Mouse (Mus musculus) liver (tissue): Measurements from ENCODE around the gene Prtg.
A peak's percentile ranks its signal among the peaks of the same experiment; 100 is the strongest.

ENCODE experiments used
- DNase-seq: peaks from one replicate; pipeline ENCODE4 v3.0.0-alpha.2; 2020; ENCODE audit warnings: mixed read lengths

Gene Prtg

GRCm38 (mm10) chr9:72863773-72864172 is 57.1 kb downstream of the Prtg start:
- no peak for DNase-seq

GRCm38 (mm10) chr9:72867434-72867833 is 60.8 kb downstream of the Prtg start:
- DNase-seq, result no peak

GRCm38 (mm10) chr9:72868774-72869173 is 62.1 kb downstream of the Prtg start:
- no peak for DNase-seq

GRCm38 (mm10) chr9:72871506-72872297 is 65.0 kb downstream of the Prtg start:
- DNase-seq, result no peak

- no peak for DNase-seq
Observed at GRCm38 (mm10) chr9:72872298-72873130, 65.8 kb downstream of the Prtg start.

- no peak for DNase-seq
Observed at GRCm38 (mm10) chr9:72875878-72876277, 69.2 kb downstream of the Prtg start.

- peak; percentile 10 for DNase-seq
Observed at GRCm38 (mm10) chr9:72877905-72878304, 71.2 kb downstream of the Prtg start.

- DNase-seq, result no peak
Observed at GRCm38 (mm10) chr9:72878656-72879055, 72.0 kb downstream of the Prtg start.

GRCm38 (mm10) chr9:72879601-72880000 is 72.9 kb downstream of the Prtg start:
- no peak for DNase-seq

- peak; percentile 24 for DNase-seq
Observed at GRCm38 (mm10) chr9:72880225-72880960, 73.7 kb downstream of the Prtg start.

GRCm38 (mm10) chr9:72881026-72881768 is 74.5 kb downstream of the Prtg start:
- DNase-seq, result peak; percentile 12

GRCm38 (mm10) chr9:72883940-72884339 is 77.3 kb downstream of the Prtg start:
- peak; percentile 52 for DNase-seq

GRCm38 (mm10) chr9:72889777-72890176 is 83.1 kb downstream of the Prtg start:
- no peak for DNase-seq

- DNase-seq, result no peak
Observed at GRCm38 (mm10) chr9:72890499-72891085, 83.9 kb downstream of the Prtg start.

GRCm38 (mm10) chr9:72892761-72893160 is 86.1 kb downstream of the Prtg start:
- DNase-seq, result no peak

GRCm38 (mm10) chr9:72894796-72895352 is 88.2 kb downstream of the Prtg start:
- no peak for DNase-seq

GRCm38 (mm10) chr9:72902057-72902456 is 95.4 kb downstream of the Prtg start:
- DNase-seq, result no peak

- peak; percentile 55 for DNase-seq
Observed at GRCm38 (mm10) chr9:72902611-72903010, 95.9 kb downstream of the Prtg start.

GRCm38 (mm10) chr9:72906693-72907103 is 100.0 kb downstream of the Prtg start:
- DNase-seq, result no peak

- no peak for DNase-seq
Observed at GRCm38 (mm10) chr9:72911381-72911780, 104.7 kb downstream of the Prtg start.

GRCm38 (mm10) chr9:72913551-72913950 is 106.9 kb downstream of the Prtg start:
- DNase-seq, result no peak

- DNase-seq, result no peak
Observed at GRCm38 (mm10) chr9:72915728-72916127, 109.1 kb downstream of the Prtg start.
